28 mouse cellular contexts compared by ENCODE assay signal in the genomic region with DNA sequence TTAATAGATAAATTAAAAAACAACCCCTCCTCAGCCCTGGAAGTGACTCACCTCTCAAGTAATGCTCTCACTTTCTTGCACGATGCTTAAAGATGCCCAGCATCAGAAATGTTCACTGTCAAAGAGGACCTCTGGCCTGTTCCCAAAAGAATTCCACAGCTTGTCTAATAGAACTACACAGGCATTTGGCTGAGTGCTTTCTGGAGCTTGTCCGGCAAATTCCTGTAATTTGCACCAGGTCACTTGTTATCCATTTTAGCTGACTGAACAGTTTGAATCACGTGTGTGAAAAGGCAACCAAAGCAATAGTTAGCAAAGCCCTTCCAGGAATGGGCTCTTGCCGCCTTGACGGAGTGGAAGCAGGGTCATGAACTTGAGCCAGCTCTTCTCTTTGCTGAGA.
DNase-seq lines count a peak whose midpoint lies in the region; ATAC-seq and TF ChIP-seq lines count a peak whose summit lies in the region.
"Had no signal": no experiment of that assay in that cellular context is flagged by ENCODE, and none has a peak within 500 bp of the region (broad histone marks: within the 10 kb centered on the region; RNA-seq: fewer than 3 reads in every experiment).

No protein-coding gene starts in this region.

- CTCF ChIA-PET in Patski (lab: Charles Lee) = no interaction called here

- no peak overlapping the region for H3K9ac ChIP-seq in midbrain, embryonic 13.5 days (replicated peaks)
- H3K9ac ChIP-seq in midbrain, embryonic 16.5 days (ENCODE audit: low read depth, low read length) = no peak overlapping the region
- H3K9ac ChIP-seq: forebrain, embryonic 13.5 days; heart, embryonic 15.5 days; hindbrain, embryonic 14.5 days; liver, embryonic 12.5 days; liver, postnatal 0 days; neural tube, embryonic 15.5 days had no signal

- H3K27me3 ChIP-seq in midbrain, embryonic 13.5 days = no peaks in the 10 kb centered on the region
- no peaks in the 10 kb centered on the region for H3K27me3 ChIP-seq in midbrain, embryonic 16.5 days (ENCODE audit: control insufficient read depth, insufficient read depth, low read depth, low read length)
- H3K27me3 ChIP-seq in Patski = no peaks in the 10 kb centered on the region
- H3K27me3 ChIP-seq: CH12.LX; forebrain, embryonic 13.5 days; heart, embryonic 15.5 days; liver, embryonic 12.5 days; neural tube, embryonic 15.5 days had no signal

- DNase-seq in kidney, adult 18-20 months = peak; percentile 9
- DNase-seq in kidney, postnatal 10 days = no peak
- DNase-seq in Patski (ENCODE audit: low read depth, low spot score) = peak; percentile 3
- peak; percentile 50 to 63 for DNase-seq in kidney, postnatal 36 days
- DNase-seq in cerebellum, postnatal 25 days = no peak
- DNase-seq: adrenal gland, adult 2 months; adrenal gland, postnatal 36 days; cerebellum, adult 2 months; cerebellum, postnatal 36 days; gastrocnemius, postnatal 14 days; heart, postnatal 36 days; layer of hippocampus, postnatal 36 days; left cerebral cortex, postnatal 4 days; liver, postnatal 0 days; midbrain, embryonic 14.5 days; right cerebral cortex, adult 18-20 months; thymus, adult 2 months; thymus, postnatal 4 days had no signal

- H3K4me3 ChIP-seq in midbrain, embryonic 13.5 days (replicated peaks) = no peak overlapping the region
- no peak overlapping the region for H3K4me3 ChIP-seq in midbrain, embryonic 16.5 days (ENCODE audit: low read depth, low read length)
- H3K4me3 ChIP-seq: forebrain, embryonic 13.5 days; heart, embryonic 15.5 days; liver, embryonic 12.5 days; neural tube, embryonic 15.5 days had no signal

- H3K9me3 ChIP-seq in midbrain, embryonic 13.5 days = no peaks in the 10 kb centered on the region
- H3K9me3 ChIP-seq in midbrain, embryonic 16.5 days (replicated peaks; ENCODE audit: control insufficient read depth, low read length, poor library complexity, severe bottlenecking) = no peaks in the 10 kb centered on the region
- H3K9me3 ChIP-seq: forebrain, embryonic 13.5 days; heart, embryonic 15.5 days; liver, embryonic 12.5 days; neural tube, embryonic 15.5 days had no signal

- POLR2A ChIA-PET in Patski (lab: Charles Lee) = no interaction called here

- 0 out of 2 replicates have a peak, but pooled peaks cover 4% of the 10 kb centered on the region for H3K4me1 ChIP-seq in midbrain, embryonic 13.5 days (replicated peaks)
- H3K4me1 ChIP-seq in midbrain, embryonic 16.5 days (ENCODE audit: control insufficient read depth, insufficient read depth, low read length) = no peaks in the 10 kb centered on the region
- H3K4me1 ChIP-seq: forebrain, embryonic 13.5 days; heart, embryonic 15.5 days; liver, embryonic 12.5 days; neural tube, embryonic 15.5 days had no signal

- 0 out of 2 replicates have a peak, but pooled peaks have one; percentile 17 for ATAC-seq in midbrain, embryonic 13.5 days
- ATAC-seq in midbrain, embryonic 16.5 days = no peak
- peak; percentile 81 for ATAC-seq in Patski
- ATAC-seq: forebrain, embryonic 13.5 days; liver, embryonic 12.5 days; liver, postnatal 0 days; lung, postnatal 0 days had no signal

- WGBS in midbrain, embryonic 13.5 days = 80% methylated on average over 5 of the region's 5 CpGs
- WGBS in midbrain, embryonic 16.5 days = 84% methylated on average over 5 of the region's 5 CpGs

- H3K27ac ChIP-seq in midbrain, embryonic 13.5 days = no peak overlapping the region
- no peak overlapping the region for H3K27ac ChIP-seq in midbrain, embryonic 16.5 days (ENCODE audit: low read length)
- H3K27ac ChIP-seq: forebrain, embryonic 13.5 days; heart, embryonic 15.5 days; hindbrain, embryonic 14.5 days; liver, embryonic 12.5 days; macrophage; neural tube, embryonic 15.5 days had no signal

- no peaks in the 10 kb centered on the region for H3K36me3 ChIP-seq in midbrain, embryonic 13.5 days
- H3K36me3 ChIP-seq in midbrain, embryonic 16.5 days (ENCODE audit: control insufficient read depth, insufficient read depth, low read length) = no peaks in the 10 kb centered on the region
- H3K36me3 ChIP-seq: heart, embryonic 15.5 days; liver, embryonic 12.5 days; neural tube, embryonic 15.5 days had no signal

- no peak for TF ChIP-seq CTCF in Patski (IDR thresholded peaks at IDR 0.05)

- in situ Hi-C loops in Patski (cut with MboI; ENCODE audit: low pct_unique_long_range_greater_than_20kb) = no loop called here

- no peak overlapping the region for H3K4me2 ChIP-seq in midbrain, embryonic 13.5 days (replicated peaks)
- no peak overlapping the region for H3K4me2 ChIP-seq in midbrain, embryonic 16.5 days (ENCODE audit: low read length)
- H3K4me2 ChIP-seq: forebrain, embryonic 13.5 days; heart, embryonic 15.5 days; hindbrain, embryonic 14.5 days; liver, embryonic 12.5 days; neural tube, embryonic 15.5 days had no signal

Comparison
In these comparisons a context has a peak if more than half of its experiments do, and no peak if none do; other contexts are left out.
1. DNase-seq: peak in kidney, adult 18-20 months (single experiment), Patski (single experiment) and kidney, postnatal 36 days (2 of 2); none in kidney, postnatal 10 days (single experiment) and cerebellum, postnatal 25 days (0 of 2).